Mouse (Mus musculus): ENCODE results near the gene 1700013H16Rik. TPM values are rescaled to one million over a fixed set of nuclear protein-coding genes. Genes with fewer than 3 reads are reported as not detected.

Gene 1700013H16Rik
- not detected in 2 replicates for polyA plus RNA-seq (2012; rRNA removed)

DNA sequence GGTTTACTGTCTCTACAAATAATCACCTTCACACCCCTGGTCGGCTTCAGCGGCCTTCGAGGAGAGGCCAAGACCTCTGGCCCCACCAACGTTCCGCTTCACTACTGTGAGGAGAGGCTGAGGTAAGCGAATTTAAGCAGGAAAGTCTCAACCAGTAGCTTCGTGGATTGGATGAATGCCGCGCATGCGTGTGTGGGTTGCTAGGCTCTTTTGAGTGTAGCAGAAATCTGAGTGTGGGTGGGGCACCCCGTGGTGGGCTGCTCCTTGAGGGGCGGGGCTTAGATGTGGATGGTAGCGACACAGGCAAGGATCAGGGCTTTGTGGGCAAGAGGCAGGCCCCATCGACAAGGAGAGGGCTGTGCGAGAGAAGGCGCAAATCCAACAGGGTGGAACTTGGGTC lies at the start of gene 1700013H16Rik:
1700013H16Rik (minus strand) TSS at position 96 of the 400 bp plus-strand sequence.

DNA sequence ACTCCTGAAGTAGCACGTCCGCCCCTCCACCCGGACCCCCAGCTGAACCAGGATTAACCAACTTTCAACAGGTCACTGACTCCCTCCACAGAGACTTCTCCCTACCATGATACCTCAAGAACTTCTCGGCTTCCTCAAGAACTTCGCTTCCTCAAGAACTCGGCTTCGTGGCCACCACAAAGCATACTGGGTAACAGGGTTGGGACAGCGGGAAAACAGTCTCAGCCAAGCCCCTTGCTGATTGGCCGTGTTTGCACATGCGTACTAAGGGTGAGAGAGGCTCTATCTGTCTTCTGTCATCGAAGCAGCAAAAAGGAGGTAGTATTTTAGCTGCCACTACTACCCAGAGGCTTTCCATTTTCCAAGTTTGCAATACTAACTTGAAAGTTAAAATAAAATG lies 39.9 kb upstream of the 1700013H16Rik start, which contains the start of gene Xlr:
Xlr (minus strand) TSS at position 188 of the 400 bp plus-strand sequence.

DNA sequence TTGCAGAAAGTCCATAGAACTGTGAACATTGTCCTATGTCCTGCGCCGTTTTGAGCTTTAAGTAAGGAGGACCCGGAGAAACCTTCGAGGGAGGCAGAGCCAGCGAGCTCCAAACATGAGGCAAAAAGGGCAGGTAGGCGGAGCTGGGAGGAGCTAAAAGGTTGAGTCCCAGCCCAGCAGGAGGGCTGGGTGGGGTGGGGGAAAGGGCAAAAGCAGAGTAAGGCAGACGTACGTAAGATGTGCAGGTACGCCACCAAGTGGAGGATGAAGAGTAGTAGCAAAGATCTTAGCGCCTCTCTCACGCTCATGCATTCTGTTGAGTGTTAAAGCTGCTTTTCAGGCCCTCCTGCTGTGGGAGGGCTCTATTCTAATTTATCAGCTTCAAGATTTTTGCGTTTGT lies 18.6 kb upstream of the 1700013H16Rik start, which contains the start of gene Zfp36l3:
Zfp36l3 (minus strand) TSS at position 119 of the 400 bp plus-strand sequence.

DNA sequence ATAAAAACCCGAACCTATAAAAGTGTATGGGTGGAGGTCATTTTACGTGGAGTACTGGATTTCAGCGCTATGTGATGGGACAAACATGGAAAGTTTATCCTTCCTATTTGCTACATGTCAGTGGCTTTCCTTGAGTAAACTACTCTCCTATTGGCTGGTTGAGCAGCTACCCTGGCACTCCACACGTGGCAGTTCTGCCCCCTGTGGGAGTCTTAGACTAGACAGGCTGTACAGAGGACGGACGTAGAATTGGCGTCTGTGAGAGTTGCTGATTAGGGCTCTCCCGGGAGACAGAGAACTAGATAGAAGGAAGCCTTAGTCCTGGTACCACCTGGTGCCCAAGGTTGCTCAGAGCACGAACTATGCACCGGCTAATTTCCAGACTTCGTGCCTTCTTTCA lies 33.0 kb downstream of the 1700013H16Rik start, which contains the start of gene 4930502E18Rik:
4930502E18Rik (plus strand) TSS at position 231 of the 400 bp plus-strand sequence.

Other genes with a start within 250 kb of the 1700013H16Rik start
- gene Rtl8c, start 149.8 kb downstream of the 1700013H16Rik start, polyA plus RNA-seq (2012; rRNA removed), result 2.4 and 3.2 TPM in 2 replicates
- gene Gm14597, start 148.9 kb downstream of the 1700013H16Rik start, polyA plus RNA-seq (2012; rRNA removed), result not detected in 2 replicates
- 10.1 and 10.8 TPM in 2 replicates for gene Rtl8a, start 114.1 kb downstream of the 1700013H16Rik start, polyA plus RNA-seq (2012; rRNA removed)
- gene Rtl8b, start 87.4 kb downstream of the 1700013H16Rik start, polyA plus RNA-seq (2012; rRNA removed), result 12.6 and 13.7 TPM in 2 replicates
- 0.07 TPM in 2 replicates for gene 4930502E18Rik, start 33.0 kb downstream of the 1700013H16Rik start, polyA plus RNA-seq (2012; rRNA removed)
- gene Zfp36l3, start 18.6 kb upstream of the 1700013H16Rik start, polyA plus RNA-seq (2012; rRNA removed), result 0.01 TPM in 1 of 2 replicates, not detected in the other
- gene Xlr, start 39.9 kb upstream of the 1700013H16Rik start, polyA plus RNA-seq (2012; rRNA removed), result 1.3 TPM in 2 replicates

Measured in liver, embryonic 18 days (tissue).